Mouse (Mus musculus) thymus, postnatal 25 days (tissue): Measurements from ENCODE around the gene Xpo6.
A peak's percentile ranks its signal among the peaks of the same experiment; 100 is the strongest.

ENCODE experiments used
- DNase-seq: peaks from one replicate; pipeline ENCODE4 v3.0.0; 2022

The Xpo6 gene

DNA sequence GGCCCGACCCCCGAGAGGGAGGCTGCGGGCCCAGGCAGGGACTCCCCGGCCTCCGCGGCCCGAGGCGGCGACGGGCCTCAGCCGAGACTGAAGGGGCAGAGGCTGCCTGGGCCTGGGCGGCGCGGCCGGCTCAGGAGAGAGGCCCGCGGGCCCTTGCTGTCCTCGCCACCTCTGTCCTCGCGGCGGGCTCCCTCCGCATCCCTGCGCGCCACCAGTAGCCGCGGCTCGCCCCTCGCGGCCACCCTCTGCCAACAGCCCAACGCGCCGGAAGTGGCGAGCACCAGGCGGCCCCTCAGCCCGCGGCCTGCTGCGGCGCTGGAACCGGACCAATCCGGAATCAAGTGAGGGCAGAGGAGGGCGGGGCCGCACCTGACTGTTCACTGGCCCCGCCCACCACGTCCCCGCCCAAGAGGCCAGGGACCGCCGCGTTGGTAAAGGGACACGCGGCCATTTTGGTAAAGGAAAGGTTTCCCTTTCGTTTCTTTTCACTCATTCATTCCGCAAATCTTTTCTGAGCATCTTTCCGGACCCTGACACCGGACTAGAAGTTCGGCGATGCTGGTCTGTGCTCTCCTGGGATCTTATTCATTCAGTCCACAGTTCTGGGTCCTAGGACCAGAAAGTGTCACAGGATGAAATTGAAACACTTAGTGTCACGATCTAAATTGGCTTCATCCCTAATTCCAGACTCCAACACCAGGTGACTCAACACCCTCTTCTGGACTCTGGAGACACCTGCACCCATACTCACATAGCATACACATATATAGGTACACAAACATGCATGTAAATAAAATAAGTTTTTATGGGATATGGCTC lies at the start of gene Xpo6:
Gene Xpo6, minus strand, starts transcription at position 324 of the 819 bp plus-strand sequence.
- peak; percentile 95 for DNase-seq

DNA sequence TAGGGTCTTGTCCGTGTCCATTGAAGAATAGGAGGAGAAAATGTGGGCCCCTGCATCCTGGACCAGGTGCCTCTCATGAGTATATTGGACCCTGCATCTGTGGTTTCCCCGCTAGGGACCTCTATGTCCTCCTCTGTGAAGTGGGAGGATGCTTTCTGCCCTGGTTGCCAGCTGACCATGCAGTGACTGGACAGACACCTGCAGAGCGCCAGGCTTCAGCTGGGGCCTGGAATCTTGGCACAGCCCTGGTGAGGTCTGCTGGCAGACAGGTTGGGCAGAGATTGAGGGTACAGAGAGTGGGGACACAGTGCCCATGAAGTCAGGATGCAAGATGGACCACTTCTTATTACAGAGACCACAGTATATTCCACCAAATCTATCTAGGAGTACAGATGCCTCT lies 49.7 kb upstream of the Xpo6 start:
- DNase-seq, result no peak

DNA sequence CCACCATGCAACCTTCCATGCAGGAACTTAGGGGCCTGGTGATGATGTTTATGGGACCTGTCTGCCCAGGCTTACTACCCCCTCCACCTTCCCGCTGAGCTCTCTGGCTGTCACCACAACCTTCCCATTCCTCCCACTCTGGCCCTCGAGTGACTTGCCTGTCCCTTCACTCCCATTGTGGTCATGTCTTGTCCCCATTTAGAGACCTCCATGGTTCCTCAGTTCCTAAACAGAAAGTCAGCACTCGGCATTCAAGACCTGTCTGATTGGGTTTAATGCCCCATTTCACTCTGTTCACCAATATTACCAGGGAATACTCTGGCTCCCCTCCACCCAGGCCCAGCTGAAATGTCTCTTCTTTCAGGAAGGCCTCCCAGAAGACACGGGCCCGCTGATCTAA lies 48.8 kb upstream of the Xpo6 start:
- no peak for DNase-seq

DNA sequence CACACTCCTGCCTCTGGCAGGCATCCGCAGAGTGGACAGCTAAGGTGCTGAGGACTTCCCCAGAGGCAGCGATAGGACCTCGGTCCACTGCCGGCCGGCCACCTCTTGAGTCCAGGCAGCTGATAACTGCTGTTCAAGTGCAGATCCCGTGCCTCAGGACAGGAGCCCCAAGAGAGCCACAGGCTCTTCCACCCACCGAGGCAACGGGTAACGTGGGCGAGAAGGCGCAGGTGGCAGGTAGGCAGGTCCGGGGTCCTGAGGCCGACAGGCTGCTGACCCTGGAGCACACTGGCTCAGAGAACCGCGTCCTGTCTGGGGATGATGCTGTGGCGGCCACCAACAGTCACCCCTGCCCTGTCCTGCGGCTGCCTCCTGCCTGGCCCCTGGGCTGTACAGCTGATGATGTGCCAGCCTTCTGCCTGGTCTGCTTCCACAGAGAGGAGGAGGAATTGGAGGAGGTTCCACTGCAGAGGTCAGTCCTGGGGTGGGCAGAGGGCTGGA lies 48.4 kb upstream of the Xpo6 start:
- DNase-seq, result no peak

DNA sequence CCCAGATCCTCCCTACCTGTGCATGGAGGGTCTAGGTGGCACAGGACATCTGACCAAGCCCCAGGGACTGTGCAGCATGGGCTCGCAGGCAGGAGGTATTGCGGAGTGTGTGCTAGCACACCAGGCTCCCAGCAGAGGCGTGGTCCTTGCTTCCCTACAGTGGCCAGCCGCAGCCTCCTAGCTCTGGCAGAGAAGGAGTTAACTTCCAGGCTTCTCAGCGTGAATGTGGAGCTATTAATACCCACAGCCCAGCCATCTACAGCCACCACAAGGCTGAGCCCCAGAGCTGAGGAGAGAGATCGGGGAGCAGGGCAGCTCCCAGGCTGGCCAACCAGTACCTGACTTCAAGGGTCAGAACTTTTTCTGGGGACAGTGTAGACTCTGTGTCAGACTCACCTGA lies 47.8 kb upstream of the Xpo6 start:
- DNase-seq, result no peak

DNA sequence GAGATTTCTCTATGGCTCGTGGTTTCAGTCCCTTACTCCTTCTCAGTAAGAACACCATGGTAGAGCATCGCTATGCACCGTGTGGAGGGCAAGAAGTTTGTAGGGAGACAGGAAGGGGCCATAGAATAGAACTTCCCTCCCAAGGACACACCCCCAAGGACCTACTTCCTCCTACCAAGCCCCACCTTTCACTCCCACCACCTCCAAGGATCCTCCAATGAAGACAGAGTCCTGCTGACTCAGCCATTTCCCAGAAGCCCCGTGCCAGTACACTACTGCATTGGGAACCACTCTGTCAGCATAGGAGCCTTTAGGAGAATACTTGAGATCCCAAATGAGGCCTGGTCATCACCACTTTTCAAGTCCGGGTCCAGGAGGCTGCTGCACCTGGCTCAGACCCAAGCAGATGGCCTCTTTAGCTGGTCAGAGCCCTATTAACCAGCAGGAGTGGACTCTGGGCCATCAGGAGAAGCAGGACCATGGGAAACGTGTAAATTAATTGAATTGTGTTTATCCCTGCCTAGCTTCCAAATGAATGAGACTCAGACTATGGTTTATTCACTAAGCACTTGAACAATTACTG lies 44.0 kb upstream of the Xpo6 start:
- DNase-seq, result no peak

DNA sequence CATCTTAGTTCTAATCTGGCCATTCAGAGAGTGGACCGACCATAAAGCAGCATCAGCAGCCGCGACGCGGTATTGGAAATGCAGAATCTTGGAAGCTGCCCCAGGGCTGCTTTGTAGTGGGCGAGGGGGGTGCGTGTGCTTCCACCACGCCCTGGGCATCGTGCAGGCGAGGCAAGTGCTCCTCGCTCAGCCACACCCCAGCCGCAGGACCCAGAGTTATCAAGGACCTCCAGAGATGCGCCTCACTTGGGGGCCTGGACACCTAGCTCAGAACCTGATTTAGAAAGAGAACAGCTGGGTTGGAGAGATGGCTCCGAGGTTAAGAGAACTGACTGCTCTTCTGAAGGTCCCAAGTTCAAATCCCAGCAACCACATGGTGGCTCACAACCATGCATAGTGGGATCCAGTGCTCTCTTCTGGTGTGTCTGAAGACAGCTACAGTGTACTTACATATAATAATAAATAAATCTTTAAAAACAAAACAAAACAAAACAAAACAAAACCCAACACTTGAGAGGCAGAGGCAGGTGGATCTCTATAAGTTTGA lies 40.6 kb upstream of the Xpo6 start:
- DNase-seq, result no peak

DNA sequence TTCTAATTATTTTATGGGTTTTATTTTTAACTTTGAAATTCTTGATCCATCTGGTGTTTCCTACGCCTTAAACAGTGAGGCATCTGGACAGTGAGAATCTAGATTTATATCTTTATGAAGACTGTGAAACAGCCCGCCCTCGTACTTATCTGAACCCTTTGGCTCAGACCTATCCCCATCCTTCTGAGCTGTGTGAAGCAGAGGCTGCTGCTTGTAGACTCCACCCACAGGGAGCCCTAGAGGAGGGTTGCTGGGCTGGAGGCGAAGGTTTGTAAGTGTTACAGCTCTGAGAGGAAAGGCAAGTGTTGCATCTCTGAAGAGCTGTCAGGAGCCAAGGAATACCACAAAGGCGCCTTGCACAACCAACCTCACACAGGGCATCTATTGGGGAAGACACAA lies 36.5 kb upstream of the Xpo6 start:
- no peak for DNase-seq

DNA sequence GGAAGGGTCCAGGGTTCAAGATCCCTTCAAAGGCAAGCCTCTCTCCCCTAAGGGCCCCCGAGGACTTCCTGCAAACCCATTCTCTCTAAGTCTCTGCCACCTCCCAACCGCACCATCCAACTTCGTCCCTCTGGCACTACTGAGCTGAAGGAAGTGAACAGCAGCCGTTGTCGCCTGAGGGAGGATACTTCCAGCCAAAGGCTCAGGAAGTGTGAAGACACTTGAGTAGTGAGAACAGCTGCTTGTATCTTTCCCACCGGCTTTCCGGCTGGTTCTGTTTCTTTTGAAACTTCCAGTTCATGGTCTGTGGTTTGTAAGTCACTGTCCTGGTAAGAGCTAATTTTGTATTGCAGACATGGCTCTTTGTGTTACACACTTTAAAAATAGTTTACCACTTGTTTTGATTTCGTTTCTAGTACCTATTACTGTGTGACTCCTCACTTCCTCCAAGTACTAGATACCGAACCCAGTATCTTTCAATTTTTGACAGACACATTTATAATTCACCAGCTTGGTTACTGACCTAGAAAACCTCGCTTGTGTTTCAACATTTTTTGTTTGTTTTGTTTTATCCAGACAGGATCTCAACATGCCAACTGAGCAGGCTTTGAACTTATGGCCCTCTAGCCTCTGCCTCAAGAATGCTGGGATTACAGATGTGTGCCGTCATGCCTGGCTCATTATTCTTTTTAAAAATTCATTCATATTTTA lies 35.9 kb upstream of the Xpo6 start:
- DNase-seq, result peak; percentile 42

DNA sequence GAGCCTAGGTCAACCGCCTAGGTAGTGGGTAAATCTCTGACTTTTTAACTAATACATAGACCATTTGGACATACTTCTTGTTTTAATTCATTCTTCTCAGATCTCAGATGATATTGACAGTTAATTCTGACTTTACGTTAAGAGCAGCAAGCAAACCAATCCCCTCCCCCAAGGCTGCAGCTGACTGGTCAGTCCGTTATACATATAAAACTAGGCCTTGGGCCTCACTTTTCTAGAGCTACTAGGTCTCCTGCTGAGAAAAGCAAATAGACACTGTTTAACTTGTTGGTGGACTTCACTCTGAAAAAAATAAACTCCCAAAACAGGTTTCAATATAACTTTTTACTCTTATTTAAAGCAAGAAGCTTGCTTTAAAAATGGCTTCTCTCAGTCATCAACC lies 34.3 kb upstream of the Xpo6 start:
- DNase-seq, result no peak

DNA sequence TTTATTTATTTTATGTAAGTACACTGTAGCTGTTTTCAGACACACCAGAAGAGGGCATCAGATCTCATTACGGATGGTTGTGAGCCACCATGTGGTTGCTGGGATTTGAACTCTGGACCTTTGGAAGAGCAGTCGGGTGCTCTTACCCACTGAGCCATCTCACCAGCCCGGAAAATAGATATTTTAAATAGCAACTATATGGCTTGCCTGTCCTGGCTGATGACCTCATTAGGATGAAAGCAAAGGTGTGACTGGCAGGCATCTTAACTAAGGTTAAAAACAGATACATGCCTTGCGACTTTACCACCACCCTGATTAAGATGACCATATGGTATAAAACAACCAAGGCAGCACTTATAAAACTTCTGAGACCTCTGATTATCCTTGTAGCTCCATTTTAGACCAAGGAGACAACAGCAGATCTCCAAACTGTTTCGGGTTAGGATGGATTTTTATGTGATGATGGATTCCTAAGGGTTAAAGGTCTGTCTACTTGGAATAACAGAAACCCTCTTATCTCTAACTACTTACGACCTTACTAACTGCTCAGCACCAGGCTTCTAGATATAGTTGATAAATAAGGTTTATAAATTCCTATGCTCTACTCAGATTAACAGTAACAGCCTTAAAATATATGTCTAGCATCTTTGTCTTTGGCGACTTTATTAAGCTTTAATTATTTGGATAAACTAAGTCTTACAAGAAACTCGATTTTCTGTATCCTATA lies 32.2 kb upstream of the Xpo6 start:
- no peak for DNase-seq

DNA sequence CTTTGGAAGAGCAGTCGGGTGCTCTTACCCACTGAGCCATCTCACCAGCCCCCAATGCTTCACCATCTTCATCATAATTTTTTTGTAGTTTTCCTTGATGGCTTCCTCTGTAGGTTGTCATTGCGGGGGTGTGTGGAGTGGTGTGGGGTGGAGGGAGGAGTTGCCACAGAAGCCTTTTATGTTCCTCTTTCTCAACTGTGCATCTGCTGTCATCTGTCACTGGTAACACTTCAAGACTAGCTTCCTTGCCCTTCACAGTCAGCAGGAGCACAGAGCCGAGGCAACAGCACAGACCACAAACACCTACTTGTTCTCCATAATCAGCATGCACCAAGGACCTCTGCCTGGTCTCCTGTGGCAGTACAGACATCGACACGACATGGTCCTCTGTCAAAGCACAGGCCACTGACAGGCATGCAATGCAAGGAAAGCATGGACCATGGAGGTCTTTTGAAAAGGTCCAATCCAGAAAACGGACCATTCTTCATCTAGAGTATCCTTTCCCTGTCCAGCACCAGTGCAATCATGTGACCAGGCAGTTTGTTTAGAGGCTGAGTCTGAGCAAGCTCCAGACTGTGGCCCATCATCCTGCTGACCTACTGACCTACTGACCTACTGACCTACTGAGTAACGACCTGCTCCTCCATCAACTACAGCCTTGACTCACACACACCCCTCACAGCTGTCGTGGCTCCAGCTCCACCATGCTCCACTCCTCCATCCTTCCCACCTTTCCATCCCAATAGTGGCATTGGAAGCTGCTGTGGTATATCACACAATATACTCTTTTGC lies 30.3 kb upstream of the Xpo6 start:
- DNase-seq, result peak; percentile 62

DNA sequence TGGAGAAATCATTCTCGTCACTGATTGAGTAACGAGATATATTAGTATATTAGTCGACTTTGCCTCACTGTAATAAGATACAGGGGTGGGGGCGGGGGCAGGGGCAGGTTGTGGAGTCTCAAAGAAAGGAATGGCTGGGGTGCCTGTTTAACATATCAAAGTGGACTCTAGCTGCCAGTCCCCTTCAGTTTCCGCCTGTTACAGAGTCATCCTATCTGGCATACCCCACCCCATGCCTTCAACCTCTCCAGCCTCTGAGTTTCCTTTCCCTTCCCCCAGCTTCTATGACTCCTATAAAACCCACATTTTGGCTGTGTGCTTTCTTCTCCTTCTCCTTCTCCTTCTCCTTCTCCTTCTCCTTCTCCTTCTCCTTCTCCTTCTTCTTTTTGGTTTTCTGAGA lies 25.8 kb upstream of the Xpo6 start:
- no peak for DNase-seq

DNA sequence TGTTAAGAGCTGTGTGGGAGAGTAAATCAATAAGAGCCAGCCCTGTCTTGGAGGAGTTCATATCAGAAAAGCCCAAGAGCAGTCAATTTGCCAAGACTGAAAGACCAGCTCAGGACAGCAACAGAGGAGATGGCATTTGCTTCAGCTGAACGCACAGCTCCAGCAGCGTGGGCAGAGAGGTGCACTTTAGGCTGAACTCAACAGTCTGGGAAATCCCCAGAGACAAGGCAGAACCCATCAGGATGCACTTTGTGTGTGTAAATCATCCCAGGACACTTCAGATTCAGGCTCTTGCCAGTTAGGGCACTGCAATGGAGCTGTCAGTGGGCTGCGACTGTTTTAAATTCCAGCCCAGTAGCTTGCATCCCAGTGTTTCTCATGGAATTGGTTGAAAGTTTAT lies 22.5 kb upstream of the Xpo6 start:
- no peak for DNase-seq

DNA sequence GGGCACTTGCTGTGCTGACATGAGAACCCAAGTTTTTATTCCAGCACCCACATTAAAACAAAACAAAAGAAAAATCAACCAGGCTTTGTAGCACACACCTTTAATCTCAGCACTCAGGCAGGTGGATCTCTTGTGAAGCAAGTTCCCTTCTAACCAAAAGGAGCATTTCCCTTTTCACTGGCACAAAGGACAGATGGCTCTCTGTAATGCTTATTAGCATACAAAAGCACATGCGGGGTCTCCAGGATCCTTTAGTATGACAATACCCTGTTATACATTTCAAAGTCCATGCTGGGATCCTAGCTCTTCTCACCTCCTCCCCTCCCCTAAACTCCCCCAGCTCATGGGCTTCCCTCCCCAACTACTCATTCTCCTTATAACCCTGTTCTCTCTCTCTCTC lies 20.3 kb upstream of the Xpo6 start:
- no peak for DNase-seq

DNA sequence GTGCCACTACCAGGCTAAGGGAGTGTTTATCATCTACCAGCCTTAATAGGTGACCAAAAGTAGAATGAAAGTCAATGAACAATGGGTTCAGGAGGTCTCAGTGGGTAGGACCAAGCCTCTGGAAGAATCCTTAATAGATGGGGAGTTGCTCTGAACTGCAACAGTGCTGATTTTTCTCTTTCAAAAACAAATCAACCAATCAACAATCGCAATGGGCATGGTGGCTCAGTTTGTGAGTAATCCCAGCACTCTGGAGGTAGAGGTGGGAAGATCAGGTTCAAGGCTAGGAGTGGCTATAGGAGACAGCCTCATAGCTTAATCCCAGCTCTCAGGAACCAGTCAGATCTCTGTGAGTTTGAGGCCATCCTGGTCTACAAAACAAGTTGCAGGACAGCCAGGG lies 18.0 kb upstream of the Xpo6 start:
- no peak for DNase-seq

DNA sequence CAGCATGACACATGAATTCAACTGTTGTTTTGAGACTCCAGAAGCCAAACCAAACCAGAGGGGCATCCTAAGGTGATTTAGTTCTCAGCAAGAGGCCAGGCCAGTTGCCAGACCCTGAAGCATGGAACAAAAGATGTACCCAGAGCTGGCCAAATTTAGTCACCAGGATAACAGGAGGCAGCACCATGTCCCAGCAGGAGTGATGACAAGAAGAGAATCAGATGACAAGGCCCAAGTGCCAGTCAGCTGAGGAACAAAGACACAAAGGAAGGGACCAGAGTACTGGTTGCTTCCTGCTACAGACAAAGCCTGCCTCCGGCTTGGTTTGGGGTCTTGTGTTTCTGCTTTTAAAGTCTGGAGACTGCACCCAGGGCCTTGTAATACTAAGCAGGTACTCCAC lies 16.6 kb upstream of the Xpo6 start:
- DNase-seq, result no peak

DNA sequence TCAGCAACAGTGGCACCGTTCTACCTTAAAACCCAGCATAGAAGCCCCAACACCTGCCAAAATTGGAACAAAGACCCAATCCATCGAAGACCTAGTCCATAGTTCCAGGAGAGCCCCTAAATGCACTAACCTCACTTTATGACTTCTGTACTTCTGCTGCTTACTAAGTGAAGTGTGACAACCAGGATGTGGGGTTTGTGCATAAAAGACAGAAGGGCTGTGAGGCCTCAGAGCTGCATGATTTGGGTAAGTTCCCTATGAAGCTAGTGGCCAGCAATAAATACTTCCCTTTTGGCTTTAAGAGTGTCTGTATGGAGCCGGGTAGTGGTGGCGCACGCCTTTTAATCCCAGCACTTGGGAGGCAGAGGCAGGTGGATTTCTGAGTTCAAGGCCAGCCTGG lies 10.6 kb upstream of the Xpo6 start:
- DNase-seq, result no peak

DNA sequence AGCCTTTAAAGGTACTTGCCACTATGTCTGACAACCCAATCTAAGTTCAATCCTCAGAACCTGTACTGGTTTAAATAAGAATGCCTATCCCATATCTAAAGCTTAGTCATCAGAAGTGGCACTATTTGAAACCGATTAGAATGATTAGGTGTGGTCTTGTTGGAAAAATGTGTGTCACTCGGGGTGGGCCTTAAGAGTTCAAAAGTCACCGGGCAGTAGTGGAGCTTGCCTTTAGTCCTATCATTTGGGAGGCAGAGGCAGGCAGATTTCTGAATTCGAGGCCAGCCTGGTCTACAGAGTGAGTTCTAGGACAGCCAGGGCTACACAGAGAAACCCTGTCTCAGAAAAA lies 670 bp upstream of the Xpo6 start:
- no peak for DNase-seq

DNA sequence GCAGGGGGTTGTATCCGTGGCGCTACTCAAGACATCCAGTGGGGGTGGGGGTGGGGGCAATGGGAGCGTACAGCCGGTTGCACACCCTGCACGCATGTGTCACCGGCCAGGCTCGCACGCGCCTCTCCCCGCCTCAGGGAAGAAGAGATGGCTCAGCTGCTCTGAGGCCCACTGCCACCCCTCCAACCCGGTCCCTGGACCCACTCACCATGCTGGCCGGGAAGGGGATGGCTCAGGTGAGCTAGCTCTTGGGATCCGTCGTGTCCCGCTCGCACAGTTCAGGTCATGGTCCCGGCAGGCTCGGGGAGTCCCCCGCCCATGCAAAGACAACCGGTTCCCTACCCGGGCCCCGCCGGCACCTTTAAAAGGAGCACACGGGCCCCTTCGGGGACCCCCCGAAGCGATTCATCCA lies 604 bp downstream of the Xpo6 start:
- peak; percentile 61 for DNase-seq

DNA sequence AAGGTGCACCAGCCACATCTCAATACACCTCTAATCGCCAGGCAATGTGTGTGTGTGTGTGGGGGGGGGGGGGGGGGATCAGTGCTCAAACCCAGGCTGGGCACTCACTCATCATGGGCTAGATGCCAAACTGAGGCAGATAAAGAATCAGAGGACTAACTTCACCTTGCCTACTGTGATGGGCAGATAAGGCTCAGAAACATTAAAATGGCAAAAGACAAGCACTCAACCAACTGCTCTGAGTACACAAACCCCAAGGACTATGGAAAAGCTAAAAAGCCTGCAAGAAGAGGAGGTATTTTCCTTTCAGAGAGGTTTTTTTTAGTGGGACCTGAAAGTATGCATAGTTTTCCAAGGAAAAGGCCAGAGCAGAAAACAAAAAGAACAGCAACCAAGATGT lies 1.4 kb downstream of the Xpo6 start:
- DNase-seq, result no peak

DNA sequence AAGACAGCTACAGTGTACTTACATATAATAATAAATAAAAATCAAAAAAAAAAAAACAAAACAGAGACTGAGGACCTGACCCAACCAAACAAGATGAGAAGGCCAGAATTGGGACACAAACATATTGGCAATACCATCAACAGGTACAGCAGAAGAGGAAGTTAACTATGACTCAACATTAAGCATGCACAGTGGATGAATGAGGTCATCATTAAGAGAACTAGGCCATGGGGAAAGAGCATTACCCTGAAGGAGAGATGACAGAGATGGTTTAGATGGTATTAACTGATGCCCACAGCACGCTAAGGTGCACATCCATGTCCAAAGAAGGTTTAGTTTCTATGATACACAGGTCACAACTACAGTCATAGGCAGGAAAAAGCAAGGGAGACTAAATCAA lies 6.1 kb downstream of the Xpo6 start:
- DNase-seq, result no peak
